Mouse (Mus musculus) bone marrow, adult 2 months (tissue): ENCODE results near the gene Tmc5.

ENCODE experiments used
- CTCF ChIP-seq: fragments of 200-500 bp; IDR thresholded peaks from 2 replicates; pipeline ENCODE4 v1.5.1; 2011; ENCODE audit warnings: low read length, control low read depth; ENCODE audit not compliant: control insufficient read depth, insufficient read depth
- POLR2A ChIP-seq: fragments of 200-500 bp; IDR thresholded peaks from 2 replicates; pipeline ENCODE4 v1.6.1; 2011; ENCODE audit warnings: low read depth, mild to moderate bottlenecking, control low read depth, low read length, borderline replicate concordance; ENCODE audit not compliant: control insufficient read depth

DNA sequence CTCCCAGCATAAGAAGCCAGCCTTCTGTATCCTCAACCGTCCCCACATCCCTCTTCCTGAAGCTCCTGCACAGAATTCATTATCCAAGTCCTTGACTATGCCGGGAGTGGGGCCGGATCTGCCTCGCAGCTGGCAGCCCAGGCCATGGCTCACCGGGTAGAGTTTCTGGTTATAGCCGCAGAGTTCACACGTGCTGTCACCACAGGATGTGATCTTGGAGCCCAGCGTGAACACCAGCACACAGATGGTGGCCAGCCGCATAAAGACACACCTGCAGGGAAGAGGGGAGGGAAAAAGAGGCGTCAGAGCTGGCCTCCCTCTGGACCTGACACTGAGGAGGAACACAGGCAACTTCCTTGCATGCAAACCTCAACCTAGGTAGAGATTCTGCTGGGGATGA is 49.6 kb upstream of the Tmc5 start:
- TF ChIP-seq POLR2A: no peak
- no peak for TF ChIP-seq CTCF
